11 mouse cellular contexts compared by ENCODE assay signal in the genomic region with DNA sequence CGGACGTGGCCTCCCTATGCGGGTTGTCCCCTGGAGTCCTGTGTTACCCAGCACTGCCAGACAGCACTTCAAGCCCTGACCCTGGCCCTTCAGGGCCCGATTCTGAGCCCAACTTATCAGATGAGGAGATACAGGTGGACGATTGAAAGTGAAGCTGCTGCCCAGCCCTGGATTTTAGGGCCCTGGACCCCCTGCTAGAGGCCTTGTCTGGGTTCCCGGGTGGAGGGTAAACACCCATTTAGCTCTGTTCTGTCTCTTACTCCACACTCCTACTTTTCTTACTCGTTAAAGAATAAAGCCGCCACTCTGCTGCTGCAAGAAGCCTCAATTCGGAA. TPM values are rescaled to one million over a fixed set of nuclear protein-coding genes. Genes with fewer than 3 reads are reported as not detected.
DNase-seq lines count a peak whose midpoint lies in the region; ATAC-seq lines count a peak whose summit lies in the region.
"Had no signal": no experiment of that assay in that cellular context is flagged by ENCODE, and none has a peak within 500 bp of the region (broad histone marks: within the 10 kb centered on the region; RNA-seq: fewer than 3 reads in every experiment).

No protein-coding gene starts in this region.

- H3K9me3 ChIP-seq in kidney, embryonic 16.5 days (ENCODE audit: low read length): no peaks in the 10 kb centered on the region
- H3K9me3 ChIP-seq in embryonic facial prominence, embryonic 14.5 days (ENCODE audit: control insufficient read depth, low read length): no peaks in the 10 kb centered on the region
- no peaks in the 10 kb centered on the region for H3K9me3 ChIP-seq in intestine, embryonic 16.5 days (ENCODE audit: control insufficient read depth, low read length)
- H3K9me3 ChIP-seq in midbrain, embryonic 16.5 days (replicated peaks; ENCODE audit: control insufficient read depth, low read length, poor library complexity, severe bottlenecking): no peaks in the 10 kb centered on the region

- DNase-seq in kidney, adult 9 months: no peak
- no peak for DNase-seq in embryonic facial prominence, embryonic 14.5 days (ENCODE audit: low spot score)
- no peak for DNase-seq in embryo, embryonic 10.5 days (ENCODE audit: low spot score)
- no peak for DNase-seq in gastrocnemius, adult 18-20 months (ENCODE audit: low spot score)
- DNase-seq in right cerebral cortex, postnatal 10 days (ENCODE audit: low spot score in 2 of 2): no peak
- DNase-seq: right cerebral cortex, adult 18-20 months had no signal

- 20% methylated on average over 9 of the region's 9 CpGs for WGBS in kidney, embryonic 16.5 days
- 9% methylated on average over 9 of the region's 9 CpGs for WGBS in embryonic facial prominence, embryonic 14.5 days
- 14% methylated on average over 9 of the region's 9 CpGs for WGBS in intestine, embryonic 16.5 days
- 5% methylated on average over 9 of the region's 9 CpGs for WGBS in midbrain, embryonic 16.5 days

- H3K36me3 ChIP-seq in kidney, embryonic 16.5 days (ENCODE audit: insufficient read depth, low read length): no peaks in the 10 kb centered on the region
- H3K36me3 ChIP-seq in embryonic facial prominence, embryonic 14.5 days (ENCODE audit: control insufficient read depth, insufficient read depth, low read length): no peaks in the 10 kb centered on the region
- no peaks in the 10 kb centered on the region for H3K36me3 ChIP-seq in intestine, embryonic 16.5 days (ENCODE audit: control insufficient read depth, insufficient read depth, low read length)
- no peaks in the 10 kb centered on the region for H3K36me3 ChIP-seq in midbrain, embryonic 16.5 days (ENCODE audit: control insufficient read depth, insufficient read depth, low read length)

- no peak overlapping the region for H3K27ac ChIP-seq in kidney, embryonic 16.5 days (ENCODE audit: low read length)
- H3K27ac ChIP-seq in embryonic facial prominence, embryonic 14.5 days (replicated peaks; ENCODE audit: low read depth, low read length): no peak overlapping the region
- no peak overlapping the region for H3K27ac ChIP-seq in intestine, embryonic 16.5 days (ENCODE audit: low read length)
- no peak overlapping the region for H3K27ac ChIP-seq in midbrain, embryonic 16.5 days (ENCODE audit: low read length)

- H3K4me3 ChIP-seq in kidney, embryonic 16.5 days (ENCODE audit: low read length): peak overlapping the region; percentile 39
- peak overlapping the region; percentile 27 for H3K4me3 ChIP-seq in embryonic facial prominence, embryonic 14.5 days (ENCODE audit: low read depth, low read length)
- 0 out of 2 replicates have a peak overlapping the region, but pooled peaks have one; percentile 32 for H3K4me3 ChIP-seq in intestine, embryonic 16.5 days (ENCODE audit: low read length)
- peak overlapping the region; percentile 16 for H3K4me3 ChIP-seq in midbrain, embryonic 16.5 days (ENCODE audit: low read depth, low read length)

- peaks cover 51% of the 10 kb centered on the region for H3K4me1 ChIP-seq in kidney, embryonic 16.5 days (ENCODE audit: insufficient read depth, low read length)
- peaks cover 15% of the 10 kb centered on the region for H3K4me1 ChIP-seq in embryonic facial prominence, embryonic 14.5 days (ENCODE audit: control insufficient read depth, insufficient read depth, low read length)
- H3K4me1 ChIP-seq in intestine, embryonic 16.5 days (ENCODE audit: control insufficient read depth, insufficient read depth, low read length): peaks cover 16% of the 10 kb centered on the region
- H3K4me1 ChIP-seq in midbrain, embryonic 16.5 days (ENCODE audit: control insufficient read depth, insufficient read depth, low read length): 0 out of 2 replicates have a peak, but pooled peaks cover 3% of the 10 kb centered on the region

- peak overlapping the region; percentile 56 for H3K4me2 ChIP-seq in kidney, embryonic 16.5 days (replicated peaks; ENCODE audit: low read depth, low read length)
- peak overlapping the region; percentile 40 for H3K4me2 ChIP-seq in embryonic facial prominence, embryonic 14.5 days (ENCODE audit: low read depth, low read length)
- H3K4me2 ChIP-seq in intestine, embryonic 16.5 days (ENCODE audit: low read depth, low read length): peak overlapping the region; percentile 33; the same call in 1 of the 2 replicates
- peak overlapping the region; percentile 28 for H3K4me2 ChIP-seq in midbrain, embryonic 16.5 days (ENCODE audit: low read length)

- H3K9ac ChIP-seq in kidney, embryonic 16.5 days (replicated peaks; ENCODE audit: low read length): peak overlapping the region; percentile 14
- no peak overlapping the region for H3K9ac ChIP-seq in embryonic facial prominence, embryonic 14.5 days (ENCODE audit: low read depth, low read length)
- no peak overlapping the region for H3K9ac ChIP-seq in intestine, embryonic 16.5 days (ENCODE audit: low read depth, low read length)
- no peak overlapping the region for H3K9ac ChIP-seq in midbrain, embryonic 16.5 days (ENCODE audit: low read depth, low read length)

- H3K27me3 ChIP-seq in kidney, embryonic 16.5 days (ENCODE audit: insufficient read depth, low read length): peaks cover 30% of the 10 kb centered on the region
- peaks cover 76% of the 10 kb centered on the region for H3K27me3 ChIP-seq in embryonic facial prominence, embryonic 14.5 days (replicated peaks; ENCODE audit: control insufficient read depth, insufficient read depth, low read length)
- peaks cover 65% of the 10 kb centered on the region for H3K27me3 ChIP-seq in intestine, embryonic 16.5 days (replicated peaks; ENCODE audit: control insufficient read depth, insufficient read depth, low read length)
- H3K27me3 ChIP-seq in midbrain, embryonic 16.5 days (ENCODE audit: control insufficient read depth, insufficient read depth, low read depth, low read length): peaks cover 72% of the 10 kb centered on the region

- no peak for ATAC-seq in kidney, embryonic 16.5 days (ENCODE audit: low FRiP score, low TSS enrichment)
- no peak for ATAC-seq in embryonic facial prominence, embryonic 14.5 days (ENCODE audit: low read depth)
- ATAC-seq in intestine, embryonic 16.5 days: no peak
- ATAC-seq in midbrain, embryonic 16.5 days: no peak

RNA-seq across cellular contexts. Expression of gene Lbx2, which starts 1.7 kb away (rescaled TPM):
- polyA plus RNA-seq in kidney, embryonic 16.5 days (2015; fragmentation: Nextera tagmentation; extraction: Ambion mirVana): 8.6 TPM in 2 replicates
- polyA plus RNA-seq in embryonic facial prominence, embryonic 14.5 days (2014; fragmentation: Nextera tagmentation; extraction: Ambion mirVana): 0.71 and 0.87 TPM in 2 replicates
- 0.58 and 0.62 TPM in 2 replicates for polyA plus RNA-seq in intestine, embryonic 16.5 days (2015; fragmentation: Nextera tagmentation; extraction: Ambion mirVana)
- not detected in 2 replicates for polyA plus RNA-seq in midbrain, embryonic 16.5 days (2015; fragmentation: Nextera tagmentation; extraction: Ambion mirVana)
- total RNA-seq in gastrocnemius, adult 18-20 months (2021): under 1 TPM; 0.28 to 0.39 TPM
- total RNA-seq: gastrocnemius, postnatal 4 days; left cerebral cortex, postnatal 36 days had no signal

RNA-seq across cellular contexts. Expression of gene Pcgf1, which starts 10.2 kb away (rescaled TPM):
- 43.1 and 44.5 TPM in 2 replicates for polyA plus RNA-seq in kidney, embryonic 16.5 days (2015; fragmentation: Nextera tagmentation; extraction: Ambion mirVana)
- 22.6 and 25.8 TPM in 2 replicates for polyA plus RNA-seq in embryonic facial prominence, embryonic 14.5 days (2014; fragmentation: Nextera tagmentation; extraction: Ambion mirVana)
- 27.2 and 29.7 TPM in 2 replicates for polyA plus RNA-seq in intestine, embryonic 16.5 days (2015; fragmentation: Nextera tagmentation; extraction: Ambion mirVana)
- 50.4 and 52.5 TPM in 2 replicates for polyA plus RNA-seq in midbrain, embryonic 16.5 days (2015; fragmentation: Nextera tagmentation; extraction: Ambion mirVana)
- total RNA-seq in gastrocnemius, adult 18-20 months (2021): 1 to 10 TPM; 9.1 to 9.3 TPM

RNA-seq across cellular contexts. Expression of gene Ccdc142, which starts 13.5 kb away (rescaled TPM):
- 3.5 and 3.9 TPM in 2 replicates for polyA plus RNA-seq in kidney, embryonic 16.5 days (2015; fragmentation: Nextera tagmentation; extraction: Ambion mirVana)
- 1.3 and 3.4 TPM in 2 replicates for polyA plus RNA-seq in embryonic facial prominence, embryonic 14.5 days (2014; fragmentation: Nextera tagmentation; extraction: Ambion mirVana)
- 1.7 and 3.0 TPM in 2 replicates for polyA plus RNA-seq in intestine, embryonic 16.5 days (2015; fragmentation: Nextera tagmentation; extraction: Ambion mirVana)
- 5.2 and 5.9 TPM in 2 replicates for polyA plus RNA-seq in midbrain, embryonic 16.5 days (2015; fragmentation: Nextera tagmentation; extraction: Ambion mirVana)
- under 1 TPM; 0.90 to 0.94 TPM for total RNA-seq in gastrocnemius, adult 18-20 months (2021)

RNA-seq across cellular contexts. Expression of gene Gm42688, which starts 13.5 kb away (rescaled TPM):
- 2.8 and 3.3 TPM in 2 replicates for polyA plus RNA-seq in kidney, embryonic 16.5 days (2015; fragmentation: Nextera tagmentation; extraction: Ambion mirVana)
- polyA plus RNA-seq in embryonic facial prominence, embryonic 14.5 days (2014; fragmentation: Nextera tagmentation; extraction: Ambion mirVana): 2.1 TPM in 2 replicates
- polyA plus RNA-seq in intestine, embryonic 16.5 days (2015; fragmentation: Nextera tagmentation; extraction: Ambion mirVana): 1.7 and 2.0 TPM in 2 replicates
- 5.3 and 5.9 TPM in 2 replicates for polyA plus RNA-seq in midbrain, embryonic 16.5 days (2015; fragmentation: Nextera tagmentation; extraction: Ambion mirVana)
- total RNA-seq in gastrocnemius, adult 18-20 months (2021): under 1 TPM; 0.53 to 0.76 TPM

RNA-seq across cellular contexts. Expression of gene Tlx2, which starts 17.8 kb away (rescaled TPM):
- polyA plus RNA-seq in kidney, embryonic 16.5 days (2015; fragmentation: Nextera tagmentation; extraction: Ambion mirVana): 0.49 and 0.73 TPM in 2 replicates
- 2.9 and 3.4 TPM in 2 replicates for polyA plus RNA-seq in embryonic facial prominence, embryonic 14.5 days (2014; fragmentation: Nextera tagmentation; extraction: Ambion mirVana)
- polyA plus RNA-seq in intestine, embryonic 16.5 days (2015; fragmentation: Nextera tagmentation; extraction: Ambion mirVana): 9.3 and 10.4 TPM in 2 replicates
- not detected in 2 replicates for polyA plus RNA-seq in midbrain, embryonic 16.5 days (2015; fragmentation: Nextera tagmentation; extraction: Ambion mirVana)
- total RNA-seq in gastrocnemius, adult 18-20 months (2021): not detected
- total RNA-seq: gastrocnemius, postnatal 4 days; left cerebral cortex, postnatal 36 days had no signal
